Mouse (Mus musculus): Measurements from ENCODE around the gene Gm49352.
"Not testable (repeated sequence)": the region's sequence is repeated elsewhere in the genome, so short reads cannot be mapped to it uniquely, and the experiment has no call there.

The Gm49352 gene

DNA sequence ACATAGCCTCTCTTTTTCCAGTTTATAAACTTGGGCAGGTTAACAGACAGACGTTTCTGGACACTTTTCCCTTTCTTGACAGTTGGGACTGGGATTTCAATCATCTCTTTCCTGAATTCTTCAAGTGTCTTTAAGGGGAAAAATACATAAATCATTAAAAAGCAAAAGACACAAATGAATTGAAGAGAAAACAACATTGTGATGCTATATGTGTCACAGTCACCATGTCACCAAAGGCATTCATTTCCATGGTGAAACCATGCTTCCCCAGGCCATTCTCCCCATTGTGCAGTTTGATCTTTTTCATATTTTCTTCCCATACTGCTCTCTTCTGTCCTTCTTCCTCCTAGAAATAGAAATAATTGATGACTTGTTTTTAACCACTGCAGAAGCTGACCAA is at the start of gene Gm49352:
Gene Gm49352, minus strand, starts transcription at position 101 of the 400 bp plus-strand sequence.
- not testable (repeated sequence) for DNase-seq (ENCODE audit: extremely low read depth, insufficient read length, low spot score)

DNA sequence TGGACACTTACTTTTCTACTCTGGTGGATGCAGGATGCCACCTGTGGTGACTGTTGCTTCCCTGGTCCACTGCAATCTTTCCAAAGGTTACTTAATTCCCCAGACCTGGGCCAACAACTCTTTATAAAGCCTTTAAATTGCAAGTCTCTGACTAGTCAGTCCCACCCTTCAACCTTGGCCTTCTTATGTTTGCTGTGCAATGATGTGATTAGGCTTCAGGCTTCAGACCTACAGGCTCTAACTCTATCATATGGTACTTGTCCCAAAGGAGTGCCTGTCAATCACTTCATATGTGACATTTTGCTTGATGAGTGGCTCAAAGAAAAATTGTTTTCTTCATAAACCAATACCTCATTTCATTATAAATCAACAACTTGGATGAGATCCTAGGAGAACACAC is 2.1 kb upstream of the Gm49352 start, which contains the start of gene Cts3:
Gene Cts3, minus strand, starts transcription at position 101 of the 400 bp plus-strand sequence.
- DNase-seq (ENCODE audit: extremely low read depth, insufficient read length, low spot score): no peak

DNA sequence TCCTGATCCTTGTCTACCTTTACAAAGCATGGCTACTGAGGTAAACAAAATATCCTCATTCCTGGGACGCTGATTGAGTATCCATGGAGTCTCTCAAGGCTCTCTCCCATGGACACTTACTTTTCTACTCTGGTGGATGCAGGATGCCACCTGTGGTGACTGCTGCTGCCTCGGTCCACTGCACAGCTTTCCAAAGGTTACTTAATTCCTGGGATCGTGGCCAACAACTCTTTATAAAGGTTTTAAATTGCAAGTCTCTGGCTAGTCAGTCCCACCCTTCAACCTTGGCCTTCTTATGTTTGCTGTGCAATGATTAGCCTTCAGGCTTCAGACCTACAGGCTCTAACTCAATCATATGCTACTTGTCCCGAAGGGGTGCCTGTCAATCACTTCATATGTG is 26.3 kb downstream of the Gm49352 start, which contains the start of gene Ctsm:
Gene Ctsm, minus strand, starts transcription at position 209 of the 400 bp plus-strand sequence.
- no peak for DNase-seq (ENCODE audit: extremely low read depth, insufficient read length, low spot score)

Data from 3134 (cell line).